Mouse (Mus musculus) hindbrain, embryonic 12.5 days (tissue): ENCODE measurements at regions not wholly inside any gene's neighbourhood (a gene's known extent, or its start where the extent isn't known, plus 50 kb on each side); places are given as distances from the start of the nearest gene placed in this dataset. TPM values are rescaled to one million over a fixed set of nuclear protein-coding genes. Genes with fewer than 3 reads are reported as not detected.

Source experiments
- microRNA-seq: library from miRNA; unstranded; fragments of <30 nt; microRNA quantifications from one replicate; pipeline ENCODE4, GENCODE M21; 2017

Small RNA genes lying in the stretch of these regions (microRNA-seq; reads per million reads assigned to microRNA genes)
- gene Gm23292, result not detected
